Mouse (Mus musculus): ENCODE data around the gene Ano4. TPM values are rescaled to one million over a fixed set of nuclear protein-coding genes. Genes with fewer than 3 reads are reported as not detected.
"Not testable (repeated sequence)": the region's sequence is repeated elsewhere in the genome, so short reads cannot be mapped to it uniquely, and the experiment has no call there.

The Ano4 gene
- polyA plus RNA-seq, 1 experiment from 2014 or later, result 0.24 TPM

DNA sequence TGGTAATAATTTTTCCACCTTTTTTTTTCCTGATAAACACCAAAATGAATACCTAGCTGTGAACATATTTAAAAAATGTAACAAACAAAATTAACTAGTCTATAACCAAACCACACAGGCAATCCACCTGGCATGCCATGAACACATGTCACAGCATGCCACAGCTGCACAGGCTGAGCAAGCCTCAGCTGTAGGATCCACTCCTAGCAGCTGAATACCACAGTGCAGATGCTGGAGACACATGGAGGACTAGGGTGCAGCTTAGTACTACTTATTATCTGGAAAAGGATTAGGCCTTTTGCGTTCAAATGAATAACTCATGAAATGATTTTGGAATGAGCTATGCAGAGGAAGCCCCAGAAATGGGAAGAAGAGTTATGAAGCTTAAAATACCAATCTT lies 233.6 kb downstream of the Ano4 start:
- Histone ChIP-seq H3K4me1 (no peaks in the 10 kb centered on the region), H3K36me3 (no peaks in the 10 kb centered on the region), H3K9ac (no peak overlapping the region), H3K27me3 (replicated peaks) (no peaks in the 10 kb centered on the region), H3K4me3 (no peak overlapping the region), H3K4me2 (no peak overlapping the region), H3K27ac (no peak overlapping the region), H3K9me3 (replicated peaks) (no peaks in the 10 kb centered on the region)
- ATAC-seq, result no peak
- 66% methylated on average over 1 of the region's 1 CpGs for WGBS (ENCODE audit: insufficient replicate concordance)

DNA sequence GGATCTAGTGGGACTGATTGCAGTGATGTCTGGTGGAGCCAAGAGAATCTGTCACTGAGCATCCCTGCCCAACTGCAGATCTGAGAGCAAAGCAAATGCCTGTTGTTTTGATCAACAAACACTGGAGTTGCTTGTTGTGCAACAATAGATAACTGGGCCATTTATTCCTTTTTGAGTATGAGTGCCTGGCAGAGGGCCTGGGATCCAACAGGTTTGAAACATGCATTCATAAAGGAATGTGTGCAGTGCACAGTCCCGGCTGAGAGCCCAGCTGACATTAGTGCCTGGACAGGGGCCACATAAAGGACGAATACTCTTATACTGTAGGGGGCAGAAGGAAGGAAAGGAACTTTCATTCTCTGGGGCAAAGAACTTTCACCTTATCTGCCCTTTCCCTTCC lies 241.0 kb downstream of the Ano4 start:
- H3K4me1 ChIP-seq, result no peaks in the 10 kb centered on the region
- no peak overlapping the region for H3K4me2 ChIP-seq
- 62% methylated on average over 2 of the region's 2 CpGs for WGBS (ENCODE audit: insufficient replicate concordance)
- H3K9me3 ChIP-seq (replicated peaks), result no peaks in the 10 kb centered on the region
- H3K9ac ChIP-seq, result no peak overlapping the region
- no peaks in the 10 kb centered on the region for H3K27me3 ChIP-seq (replicated peaks)
- H3K36me3 ChIP-seq, result no peaks in the 10 kb centered on the region
- no peak overlapping the region for H3K27ac ChIP-seq
- no peak for ATAC-seq
- no peak overlapping the region for H3K4me3 ChIP-seq

- no peak overlapping the region for H3K4me3 ChIP-seq
- no peak overlapping the region for H3K27ac ChIP-seq
- no peak overlapping the region for H3K4me2 ChIP-seq
- no peaks in the 10 kb centered on the region for H3K9me3 ChIP-seq (replicated peaks)
- no peaks in the 10 kb centered on the region for H3K36me3 ChIP-seq
- WGBS (ENCODE audit: insufficient replicate concordance), result 58% methylated on average over 7 of the region's 7 CpGs
- H3K27me3 ChIP-seq (replicated peaks), result no peaks in the 10 kb centered on the region
- ATAC-seq, result no peak
- no peak overlapping the region for H3K9ac ChIP-seq
- no peaks in the 10 kb centered on the region for H3K4me1 ChIP-seq
Measured at GRCm38 (mm10) chr10:89102025-89102424, 242.5 kb downstream of the Ano4 start.

GRCm38 (mm10) chr10:89098183-89098582 lies 246.4 kb downstream of the Ano4 start:
- Histone ChIP-seq H3K9ac (no peak overlapping the region), H3K27ac (no peak overlapping the region), H3K36me3 (no peaks in the 10 kb centered on the region), H3K4me1 (peaks cover 5% of the 10 kb centered on the region), H3K9me3 (replicated peaks) (no peaks in the 10 kb centered on the region), H3K4me2 (no peak overlapping the region), H3K27me3 (replicated peaks) (no peaks in the 10 kb centered on the region), H3K4me3 (no peak overlapping the region)
- WGBS (ENCODE audit: insufficient replicate concordance), result 54% methylated on average over 4 of the region's 4 CpGs
- ATAC-seq, result no peak

DNA sequence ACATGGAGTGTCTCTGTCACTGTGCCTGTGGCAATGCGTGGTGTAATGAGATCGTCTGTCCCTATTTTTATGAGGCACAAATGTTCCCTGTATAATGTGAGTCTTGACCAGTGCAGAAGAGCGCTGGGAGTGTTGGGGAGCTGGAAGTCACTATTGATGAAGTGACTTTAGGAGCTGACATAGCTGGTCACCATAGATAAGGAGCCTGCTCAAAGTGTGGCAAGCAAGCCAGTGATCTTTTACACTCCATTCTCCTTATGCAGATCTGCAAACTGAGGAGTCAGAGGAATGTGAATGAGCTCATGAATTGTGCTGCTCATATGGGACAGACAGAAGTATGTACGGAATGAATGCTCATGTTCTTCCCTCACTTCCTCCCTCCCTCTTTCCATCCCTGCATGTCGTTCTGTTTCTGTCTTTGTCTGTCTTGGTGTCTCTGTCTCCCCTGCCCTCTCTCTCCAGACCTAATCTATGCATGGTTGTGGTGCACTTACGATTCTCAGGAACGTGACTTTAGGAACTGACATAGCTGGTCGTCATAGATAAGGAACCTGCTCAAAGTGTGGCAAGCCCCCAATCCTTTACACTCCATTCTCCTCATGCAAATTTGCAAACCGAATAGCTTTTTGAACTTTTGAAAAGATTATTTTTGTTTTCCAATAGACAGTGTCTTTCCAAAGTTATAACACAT lies 252.1 kb downstream of the Ano4 start:
- peaks cover 20% of the 10 kb centered on the region for H3K4me1 ChIP-seq
- H3K36me3 ChIP-seq, result no peaks in the 10 kb centered on the region
- H3K4me2 ChIP-seq, result peak overlapping the region; percentile 38
- no peak overlapping the region for H3K9ac ChIP-seq
- H3K27me3 ChIP-seq (replicated peaks), result no peaks in the 10 kb centered on the region
- no peak overlapping the region for H3K4me3 ChIP-seq
- H3K9me3 ChIP-seq (replicated peaks), result no peaks in the 10 kb centered on the region
- peak overlapping the region; percentile 74 for H3K27ac ChIP-seq
- WGBS (ENCODE audit: insufficient replicate concordance), result 29% methylated on average over 9 of the region's 9 CpGs
- peak; percentile 97 for ATAC-seq

GRCm38 (mm10) chr10:89077447-89077846 lies 267.1 kb downstream of the Ano4 start:
- H3K27me3 ChIP-seq (replicated peaks), result no peaks in the 10 kb centered on the region
- H3K4me3 ChIP-seq, result no peak overlapping the region
- no peak for ATAC-seq
- H3K27ac ChIP-seq, result no peak overlapping the region
- no peaks in the 10 kb centered on the region for H3K36me3 ChIP-seq
- H3K4me1 ChIP-seq, result no peaks in the 10 kb centered on the region
- H3K4me2 ChIP-seq, result no peak overlapping the region
- no peak overlapping the region for H3K9ac ChIP-seq
- H3K9me3 ChIP-seq (replicated peaks), result no peaks in the 10 kb centered on the region
- 69% methylated on average over 5 of the region's 5 CpGs for WGBS (ENCODE audit: insufficient replicate concordance)

- no peak overlapping the region for H3K9ac ChIP-seq
- H3K27me3 ChIP-seq (replicated peaks), result no peaks in the 10 kb centered on the region
- no peak overlapping the region for H3K27ac ChIP-seq
- H3K4me2 ChIP-seq, result no peak overlapping the region
- no peaks in the 10 kb centered on the region for H3K9me3 ChIP-seq (replicated peaks)
- H3K4me1 ChIP-seq, result no peaks in the 10 kb centered on the region
- ATAC-seq, result no peak
- H3K36me3 ChIP-seq, result no peaks in the 10 kb centered on the region
- H3K4me3 ChIP-seq, result no peak overlapping the region
- WGBS (ENCODE audit: insufficient replicate concordance), result 64% methylated on average over 3 of the region's 3 CpGs
Measured at GRCm38 (mm10) chr10:89055891-89056290, 288.7 kb downstream of the Ano4 start.

DNA sequence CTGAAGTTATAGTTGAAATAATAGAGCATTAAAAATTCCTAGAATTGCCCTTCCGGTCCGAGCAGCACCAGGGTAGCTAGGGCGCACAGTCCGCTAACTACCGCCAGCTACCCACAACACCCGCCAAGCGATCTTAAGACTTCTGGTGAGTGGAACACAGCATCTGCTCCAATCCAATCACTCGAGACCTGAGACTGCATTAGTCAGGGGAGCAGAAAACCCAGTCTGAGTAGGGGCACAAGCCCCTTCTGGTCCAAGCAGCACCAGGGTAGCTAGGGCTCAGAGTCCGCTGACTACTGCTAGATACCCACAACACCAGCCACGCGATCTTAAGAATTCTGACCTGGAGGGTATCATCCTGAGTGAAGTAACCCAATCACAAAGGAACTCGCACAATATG lies 299.6 kb downstream of the Ano4 start:
- H3K27me3 ChIP-seq (replicated peaks); H3K4me3 ChIP-seq; H3K4me2 ChIP-seq; ATAC-seq; H3K27ac ChIP-seq; H3K9me3 ChIP-seq (replicated peaks); H3K9ac ChIP-seq; H3K4me1 ChIP-seq; H3K36me3 ChIP-seq: not testable (repeated sequence)
- 74% methylated on average over 12 of the region's 12 CpGs for WGBS (ENCODE audit: insufficient replicate concordance)

DNA sequence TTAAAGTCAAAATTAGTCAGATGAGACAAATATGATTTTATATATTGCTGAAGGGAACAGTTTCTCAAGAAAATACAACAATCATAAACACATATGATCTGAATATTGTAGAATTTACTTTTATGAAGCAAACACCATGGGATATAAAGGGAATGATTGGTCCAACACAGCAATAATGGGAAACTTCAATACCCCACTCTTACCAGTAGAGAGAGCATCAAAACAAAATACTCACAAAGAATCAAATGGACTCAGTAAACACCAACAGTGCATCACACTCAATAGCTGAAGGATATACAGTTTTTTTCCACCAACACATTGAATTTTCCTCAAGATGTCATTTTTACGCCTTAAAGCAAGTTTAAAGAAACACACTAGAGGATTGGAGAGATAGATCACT lies 300.4 kb downstream of the Ano4 start:
- H3K9me3 ChIP-seq (replicated peaks), result no peaks in the 10 kb centered on the region
- H3K9ac ChIP-seq, result no peak overlapping the region
- no peak overlapping the region for H3K4me3 ChIP-seq
- H3K36me3 ChIP-seq, result no peaks in the 10 kb centered on the region
- H3K27me3 ChIP-seq (replicated peaks), result no peaks in the 10 kb centered on the region
- H3K4me1 ChIP-seq, result no peaks in the 10 kb centered on the region
- no peak for ATAC-seq
- 61% methylated on average over 1 of the region's 1 CpGs for WGBS (ENCODE audit: insufficient replicate concordance)
- H3K4me2 ChIP-seq, result no peak overlapping the region
- no peak overlapping the region for H3K27ac ChIP-seq

GRCm38 (mm10) chr10:89018926-89019325 lies 325.6 kb downstream of the Ano4 start:
- no peaks in the 10 kb centered on the region for H3K9me3 ChIP-seq (replicated peaks)
- H3K27ac ChIP-seq, result no peak overlapping the region
- 56% methylated on average over 5 of the region's 5 CpGs for WGBS (ENCODE audit: insufficient replicate concordance)

GRCm38 (mm10) chr10:89008303-89008702 lies 336.3 kb downstream of the Ano4 start:
- Histone ChIP-seq H3K4me3 (no peak overlapping the region), H3K9me3 (replicated peaks) (no peaks in the 10 kb centered on the region)

More at GRCm38 (mm10) chr10:89018926-89019325, 325.6 kb downstream of the Ano4 start:
- Histone ChIP-seq H3K4me1 (no peaks in the 10 kb centered on the region), H3K9ac (no peak overlapping the region), H3K27me3 (replicated peaks) (no peaks in the 10 kb centered on the region), H3K4me2 (no peak overlapping the region), H3K36me3 (no peaks in the 10 kb centered on the region), H3K4me3 (no peak overlapping the region)
- no peak for ATAC-seq

GRCm38 (mm10) chr10:89004518-89004917 lies 340.0 kb downstream of the Ano4 start:
- Histone ChIP-seq H3K27ac (no peak overlapping the region), H3K9me3 (replicated peaks) (no peaks in the 10 kb centered on the region), H3K4me3 (no peak overlapping the region), H3K4me1 (no peaks in the 10 kb centered on the region), H3K27me3 (replicated peaks) (no peaks in the 10 kb centered on the region), H3K36me3 (no peaks in the 10 kb centered on the region), H3K4me2 (no peak overlapping the region), H3K9ac (no peak overlapping the region)
- ATAC-seq, result no peak
- WGBS (ENCODE audit: insufficient replicate concordance), result 88% methylated on average over 3 of the region's 3 CpGs

More at GRCm38 (mm10) chr10:89008303-89008702, 336.3 kb downstream of the Ano4 start:
- Histone ChIP-seq H3K27me3 (replicated peaks) (no peaks in the 10 kb centered on the region), H3K9ac (no peak overlapping the region), H3K36me3 (no peaks in the 10 kb centered on the region), H3K4me1 (no peaks in the 10 kb centered on the region), H3K4me2 (no peak overlapping the region), H3K27ac (no peak overlapping the region)
- no peak for ATAC-seq
- WGBS (ENCODE audit: insufficient replicate concordance), result 52% methylated on average over 1 of the region's 1 CpGs

DNA sequence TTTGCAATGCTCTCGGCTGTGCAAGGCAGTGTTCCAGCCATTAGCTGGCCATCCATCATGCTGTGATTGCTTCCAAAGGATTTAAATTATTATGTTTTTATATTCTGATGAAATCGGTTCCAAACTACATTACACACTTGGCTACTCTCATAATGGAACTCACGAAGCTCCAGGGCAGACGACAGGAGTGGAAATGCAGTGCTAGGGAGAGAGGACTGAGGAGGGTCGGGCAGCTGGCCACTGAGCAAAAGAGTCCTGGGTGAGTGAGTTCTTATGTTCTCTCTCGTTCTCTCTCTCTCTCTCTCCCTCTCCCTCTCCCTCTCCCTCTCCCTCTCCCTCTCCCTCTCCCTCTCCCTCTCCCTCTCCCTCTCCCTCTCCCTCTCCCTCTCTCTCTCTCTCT lies 357.6 kb downstream of the Ano4 start:
- Histone ChIP-seq H3K27me3 (replicated peaks) (no peaks in the 10 kb centered on the region), H3K4me3 (no peak overlapping the region), H3K9me3 (replicated peaks) (no peaks in the 10 kb centered on the region), H3K4me2 (no peak overlapping the region), H3K36me3 (no peaks in the 10 kb centered on the region), H3K4me1 (no peaks in the 10 kb centered on the region), H3K27ac (no peak overlapping the region), H3K9ac (no peak overlapping the region)
- WGBS (ENCODE audit: insufficient replicate concordance), result 52% methylated on average over 6 of the region's 6 CpGs
- no peak for ATAC-seq

Measured in liver, embryonic 12.5 days (tissue).